Mouse (Mus musculus) liver, embryonic 16.5 days (tissue): ENCODE data around the gene Elac2. TPM values are rescaled to one million over a fixed set of nuclear protein-coding genes. Genes with fewer than 3 reads are reported as not detected.

Source experiments
- ATAC-seq: fragments of 200-750 bp; cut with Nextera tagmentation; 2 replicates; pipeline ENCODE4 v1.8.0; 2017; ENCODE audit warnings: low read depth, mild to moderate bottlenecking, moderate number of reproducible peaks, moderate library complexity
- H3K27ac ChIP-seq: fragments of 300-500 bp; sonication (generic); 2 replicates; pipeline ENCODE4 v1.5.1; 2014; ENCODE audit warnings: mild to moderate bottlenecking, low read length
- H3K27me3 ChIP-seq: fragments of 300-500 bp; sonication (generic); 2 replicates; pipeline ENCODE4 v1.6.1; 2014; ENCODE audit warnings: low read depth, low read length, mixed read lengths; ENCODE audit not compliant: control insufficient read depth, insufficient read depth
- H3K36me3 ChIP-seq: fragments of 300-500 bp; sonication (generic); 2 replicates; pipeline ENCODE4 v1.6.1; 2014; ENCODE audit warnings: mild to moderate bottlenecking; ENCODE audit not compliant: control insufficient read depth, insufficient read depth
- H3K4me1 ChIP-seq: fragments of 300-500 bp; sonication (generic); 2 replicates; pipeline ENCODE4 v1.6.1; 2014; ENCODE audit warnings: low read depth, low read length, mixed read lengths; ENCODE audit not compliant: control insufficient read depth
- H3K4me2 ChIP-seq: fragments of 300-500 bp; sonication (generic); 2 replicates; pipeline ENCODE4 v1.6.1; 2014; ENCODE audit warnings: low read depth, low read length, mixed read lengths
- H3K4me3 ChIP-seq: fragments of 300-500 bp; sonication (generic); 2 replicates; pipeline ENCODE4 v1.5.1; 2014; ENCODE audit warnings: low read depth, mild to moderate bottlenecking, low read length
- H3K9ac ChIP-seq: fragments of 300-500 bp; sonication (generic); 2 replicates; pipeline ENCODE4 v1.6.1; 2014; ENCODE audit warnings: low read depth, low read length
- H3K9me3 ChIP-seq: fragments of 300-500 bp; sonication (generic); replicated peaks from 2 replicates; pipeline ENCODE4 v1.6.1; 2016; ENCODE audit warnings: low read length; ENCODE audit not compliant: control insufficient read depth
- WGBS: fragments of 180-500 bp; shearing (Covaris S2); extraction: QIAGEN DNeasy Blood & Tissue Kit; methylation state at CpG from one replicate; pipeline ENCODE4 v1.1.7; 2014; ENCODE audit not compliant: insufficient replicate concordance; 5-methylcytosine and 5-hydroxymethylcytosine counted together
- polyA plus RNA-seq: library from polyadenylated mRNA; unstranded; fragments of >200 nt; fragmentation: Nextera tagmentation; extraction: Ambion mirVana; gene quantifications from 2 replicates; pipeline ENCODE4 v1.2.1, GENCODE M21; 2015

Gene Elac2
- polyA plus RNA-seq, 1 experiment from 2014 or later, result 13.7 TPM

- no peak for ATAC-seq
- Histone ChIP-seq H3K36me3 (peaks cover 9% of the 10 kb centered on the region), H3K9me3 (no peaks in the 10 kb centered on the region), H3K4me2 (no peak overlapping the region), H3K9ac (no peak overlapping the region), H3K27me3 (no peaks in the 10 kb centered on the region), H3K4me3 (no peak overlapping the region), H3K27ac (no peak overlapping the region), H3K4me1 (no peaks in the 10 kb centered on the region)
- WGBS, result 68% methylated on average over 5 of the region's 5 CpGs
Observed at GRCm38 (mm10) chr11:65003611-65004010, 24.8 kb downstream of the Elac2 start.

- no peak overlapping the region for H3K9ac ChIP-seq
- no peak for ATAC-seq
- 78% methylated on average over 3 of the region's 3 CpGs for WGBS
- no peak overlapping the region for H3K4me2 ChIP-seq
- H3K27ac ChIP-seq, result no peak overlapping the region
- H3K9me3 ChIP-seq, result no peaks in the 10 kb centered on the region
- no peaks in the 10 kb centered on the region for H3K27me3 ChIP-seq
- no peaks in the 10 kb centered on the region for H3K4me1 ChIP-seq
- peaks cover 6% of the 10 kb centered on the region for H3K36me3 ChIP-seq
- no peak overlapping the region for H3K4me3 ChIP-seq
Observed at GRCm38 (mm10) chr11:65004836-65005235, 26.0 kb downstream of the Elac2 start.

- ATAC-seq, result no peak
- H3K27me3 ChIP-seq, result no peaks in the 10 kb centered on the region
- H3K4me2 ChIP-seq, result no peak overlapping the region
- H3K9me3 ChIP-seq, result no peaks in the 10 kb centered on the region
- 63% methylated on average over 4 of the region's 4 CpGs for WGBS
- H3K9ac ChIP-seq, result no peak overlapping the region
- peaks cover 2% of the 10 kb centered on the region for H3K36me3 ChIP-seq
- no peaks in the 10 kb centered on the region for H3K4me1 ChIP-seq
- H3K4me3 ChIP-seq, result no peak overlapping the region
- H3K27ac ChIP-seq, result no peak overlapping the region
Observed at GRCm38 (mm10) chr11:65006047-65006446, 27.2 kb downstream of the Elac2 start.

DNA sequence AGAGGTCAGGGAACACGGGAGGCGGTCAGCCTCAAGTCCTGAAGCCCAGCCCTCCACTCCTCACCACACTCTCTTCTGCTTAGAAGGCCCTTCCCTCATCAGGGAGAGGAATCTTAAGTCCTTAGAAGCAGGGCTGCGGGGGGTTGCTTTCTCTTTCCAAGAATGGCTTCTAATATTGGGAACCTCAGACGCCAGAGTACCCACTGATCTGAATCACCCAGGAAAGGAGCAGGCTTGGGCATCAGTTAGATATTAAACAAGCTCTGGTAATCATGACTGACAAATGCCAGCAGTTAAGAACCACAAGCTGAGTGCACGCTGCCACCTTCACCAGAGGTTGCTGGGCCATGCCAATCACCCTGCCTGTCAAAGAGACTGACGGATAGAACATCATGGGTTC is 35.1 kb downstream of the Elac2 start:
- Histone ChIP-seq H3K27ac (no peak overlapping the region), H3K9ac (no peak overlapping the region), H3K9me3 (no peaks in the 10 kb centered on the region), H3K27me3 (no peaks in the 10 kb centered on the region), H3K4me2 (no peak overlapping the region), H3K36me3 (no peaks in the 10 kb centered on the region), H3K4me1 (no peaks in the 10 kb centered on the region), H3K4me3 (no peak overlapping the region)
- no peak for ATAC-seq
- 59% methylated on average over 6 of the region's 6 CpGs for WGBS

DNA sequence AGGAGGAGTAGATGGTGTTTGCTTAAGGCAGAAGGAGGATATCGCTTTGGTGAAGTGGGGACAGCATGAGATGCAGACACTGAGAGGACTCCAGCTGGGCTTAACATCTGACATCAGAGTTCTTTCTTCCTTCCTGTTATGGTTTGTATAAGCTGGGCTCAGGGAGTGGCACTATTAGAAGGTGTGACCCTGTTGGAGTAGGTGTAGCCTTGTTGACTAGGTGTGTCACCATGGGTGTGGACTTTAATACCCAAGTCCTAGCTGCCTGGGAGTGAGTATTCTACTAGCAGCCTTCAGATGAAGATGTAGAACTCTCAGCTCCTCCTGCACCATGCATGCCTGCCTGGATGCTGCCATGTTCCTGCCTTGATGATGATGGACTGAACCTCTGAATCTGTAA is 37.9 kb downstream of the Elac2 start:
- no peaks in the 10 kb centered on the region for H3K9me3 ChIP-seq
- H3K4me1 ChIP-seq, result no peaks in the 10 kb centered on the region
- no peak overlapping the region for H3K27ac ChIP-seq
- H3K9ac ChIP-seq, result no peak overlapping the region
- no peaks in the 10 kb centered on the region for H3K27me3 ChIP-seq
- ATAC-seq, result no peak
- H3K4me2 ChIP-seq, result no peak overlapping the region
- no peaks in the 10 kb centered on the region for H3K36me3 ChIP-seq
- H3K4me3 ChIP-seq, result no peak overlapping the region
- WGBS, result 67% methylated on average over 1 of the region's 1 CpGs

DNA sequence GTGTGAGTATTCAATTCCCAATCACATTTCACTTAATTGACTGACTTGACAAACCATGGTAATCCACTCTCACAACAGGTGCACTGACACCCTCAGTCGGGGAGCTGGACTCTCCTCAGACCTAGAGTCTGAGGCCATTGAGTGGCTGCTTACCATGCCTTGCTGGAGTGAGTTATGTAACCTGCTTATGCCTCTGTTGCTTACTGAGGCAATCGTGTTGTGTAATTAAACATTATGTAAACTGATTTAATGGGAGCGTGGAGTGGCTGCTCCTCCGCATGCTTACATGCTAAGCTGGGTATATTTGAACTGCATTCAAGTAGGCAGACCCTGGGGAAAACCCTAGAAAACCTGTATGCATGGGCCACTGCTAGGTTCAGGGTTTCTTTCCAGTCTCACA is 41.9 kb downstream of the Elac2 start:
- Histone ChIP-seq H3K36me3 (no peaks in the 10 kb centered on the region), H3K27ac (no peak overlapping the region), H3K9me3 (no peaks in the 10 kb centered on the region), H3K4me2 (no peak overlapping the region), H3K4me1 (no peaks in the 10 kb centered on the region), H3K9ac (no peak overlapping the region), H3K4me3 (no peak overlapping the region), H3K27me3 (no peaks in the 10 kb centered on the region)
- ATAC-seq, result no peak
- WGBS, result 67% methylated on average over 4 of the region's 4 CpGs

- H3K27ac ChIP-seq, result no peak overlapping the region
- H3K9ac ChIP-seq, result no peak overlapping the region
- no peaks in the 10 kb centered on the region for H3K9me3 ChIP-seq
- no peak overlapping the region for H3K4me2 ChIP-seq
- no peaks in the 10 kb centered on the region for H3K27me3 ChIP-seq
- no peaks in the 10 kb centered on the region for H3K36me3 ChIP-seq
- WGBS, result 67% methylated on average over 11 of the region's 11 CpGs
- no peaks in the 10 kb centered on the region for H3K4me1 ChIP-seq
- H3K4me3 ChIP-seq, result no peak overlapping the region
- no peak for ATAC-seq
Observed at GRCm38 (mm10) chr11:65022771-65023170, 43.9 kb downstream of the Elac2 start.

- H3K4me3 ChIP-seq, result no peak overlapping the region
- H3K27ac ChIP-seq, result no peak overlapping the region
- WGBS, result 67% methylated on average over 5 of the region's 5 CpGs
- H3K27me3 ChIP-seq, result no peaks in the 10 kb centered on the region
- no peaks in the 10 kb centered on the region for H3K36me3 ChIP-seq
- H3K9ac ChIP-seq, result no peak overlapping the region
- H3K9me3 ChIP-seq, result no peaks in the 10 kb centered on the region
- no peak for ATAC-seq
- H3K4me1 ChIP-seq, result no peaks in the 10 kb centered on the region
- no peak overlapping the region for H3K4me2 ChIP-seq
Observed at GRCm38 (mm10) chr11:65028049-65028448, 49.2 kb downstream of the Elac2 start.

- Histone ChIP-seq H3K4me1 (no peaks in the 10 kb centered on the region), H3K9me3 (no peaks in the 10 kb centered on the region), H3K36me3 (no peaks in the 10 kb centered on the region), H3K27me3 (no peaks in the 10 kb centered on the region), H3K4me2 (no peak overlapping the region), H3K9ac (no peak overlapping the region), H3K4me3 (no peak overlapping the region), H3K27ac (no peak overlapping the region)
- 44% methylated on average over 1 of the region's 1 CpGs for WGBS
- no peak for ATAC-seq
Observed at GRCm38 (mm10) chr11:65030201-65030600, 51.4 kb downstream of the Elac2 start.

DNA sequence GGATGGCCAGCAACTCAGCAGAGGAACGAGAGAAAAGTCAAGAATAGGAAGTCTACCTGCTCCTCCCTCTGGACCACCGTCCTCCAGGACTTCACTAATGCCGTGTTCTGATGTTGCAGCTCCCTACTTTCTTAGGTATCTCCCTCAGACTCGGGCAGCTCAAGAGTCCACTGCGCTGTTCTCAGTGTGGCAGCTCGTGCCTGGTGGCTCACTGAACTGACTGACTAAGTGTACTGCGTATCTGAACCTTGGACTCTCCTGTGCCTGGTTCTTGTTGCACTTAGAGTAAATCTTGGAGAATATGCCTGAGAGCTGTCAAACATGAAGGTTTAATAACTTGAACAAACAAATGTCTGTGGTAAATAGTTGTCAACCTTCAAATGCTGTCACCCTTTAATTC is 53.4 kb downstream of the Elac2 start:
- Histone ChIP-seq H3K27ac (no peak overlapping the region), H3K4me1 (no peaks in the 10 kb centered on the region), H3K4me3 (no peak overlapping the region), H3K27me3 (no peaks in the 10 kb centered on the region), H3K9me3 (no peaks in the 10 kb centered on the region), H3K4me2 (no peak overlapping the region), H3K9ac (no peak overlapping the region), H3K36me3 (no peaks in the 10 kb centered on the region)
- 68% methylated on average over 7 of the region's 7 CpGs for WGBS
- no peak for ATAC-seq
